Mouse (Mus musculus): ENCODE measurements around the gene Eif4enif1.
"Not testable (repeated sequence)": the region's sequence is repeated elsewhere in the genome, so short reads cannot be mapped to it uniquely, and the experiment has no call there.

- TF ChIP-seq CTCF, EP300 (IDR thresholded peaks at IDR 0.05; ENCODE audit: low read depth): not testable (repeated sequence)
These were observed 40.8 kb upstream of the Eif4enif1 start for GRCm38 (mm10) chr11:3161370-3161769.
